Mouse (Mus musculus) gastrocnemius, postnatal 36 days (tissue): ENCODE data around the gene Wdr81. TPM values are rescaled to one million over a fixed set of nuclear protein-coding genes. Genes with fewer than 3 reads are reported as not detected.
"Not testable (repeated sequence)": the region's sequence is repeated elsewhere in the genome, so short reads cannot be mapped to it uniquely, and the experiment has no call there.

Source experiments
- DNase-seq, 2 experiments: peaks; one replicate each; pipeline ENCODE4 v3.0.0; 2022
- intact Hi-C: fragments of 180-260 bp; cut with DNase I; formaldehyde crosslinking; loops from one replicate; pipeline ENCODE4 v1.15.1; 2025
- total RNA-seq, 2 experiments: library from RNA; stranded (reverse); gene quantifications; 2 replicates each; pipeline ENCODE4 v1.2.3; 2021

Gene Wdr81
- total RNA-seq, 2 experiments from 2014 or later: 4.1 to 5.4 TPM

DNA sequence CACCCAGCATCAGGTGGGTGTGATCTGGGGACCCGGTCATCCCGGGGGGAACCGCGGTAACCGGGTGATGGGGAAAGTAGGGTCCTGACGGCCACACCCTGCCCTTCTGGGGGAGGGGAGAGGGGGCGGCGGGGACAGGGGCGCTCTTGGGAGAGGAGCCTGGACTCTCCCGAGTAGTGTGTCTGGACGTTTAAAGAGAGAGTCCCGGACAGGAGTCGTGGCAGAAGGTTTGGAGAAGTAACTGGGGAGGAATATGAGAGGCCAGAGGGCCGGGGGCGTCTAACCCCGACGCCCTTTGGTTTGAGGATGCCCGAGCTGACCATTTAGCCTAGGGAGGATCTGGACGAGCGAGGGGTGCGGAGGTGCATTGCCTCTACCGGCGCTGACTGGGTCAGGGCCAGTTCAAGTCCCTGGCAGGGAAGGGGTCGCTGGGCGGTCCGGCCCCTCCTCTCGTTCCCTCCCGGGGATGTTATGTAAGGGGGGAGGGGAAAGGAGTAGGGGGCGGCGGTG is 7.3 kb upstream of the Wdr81 start:
- DNase-seq: no peak
- intact Hi-C loops: no loop called here

DNA sequence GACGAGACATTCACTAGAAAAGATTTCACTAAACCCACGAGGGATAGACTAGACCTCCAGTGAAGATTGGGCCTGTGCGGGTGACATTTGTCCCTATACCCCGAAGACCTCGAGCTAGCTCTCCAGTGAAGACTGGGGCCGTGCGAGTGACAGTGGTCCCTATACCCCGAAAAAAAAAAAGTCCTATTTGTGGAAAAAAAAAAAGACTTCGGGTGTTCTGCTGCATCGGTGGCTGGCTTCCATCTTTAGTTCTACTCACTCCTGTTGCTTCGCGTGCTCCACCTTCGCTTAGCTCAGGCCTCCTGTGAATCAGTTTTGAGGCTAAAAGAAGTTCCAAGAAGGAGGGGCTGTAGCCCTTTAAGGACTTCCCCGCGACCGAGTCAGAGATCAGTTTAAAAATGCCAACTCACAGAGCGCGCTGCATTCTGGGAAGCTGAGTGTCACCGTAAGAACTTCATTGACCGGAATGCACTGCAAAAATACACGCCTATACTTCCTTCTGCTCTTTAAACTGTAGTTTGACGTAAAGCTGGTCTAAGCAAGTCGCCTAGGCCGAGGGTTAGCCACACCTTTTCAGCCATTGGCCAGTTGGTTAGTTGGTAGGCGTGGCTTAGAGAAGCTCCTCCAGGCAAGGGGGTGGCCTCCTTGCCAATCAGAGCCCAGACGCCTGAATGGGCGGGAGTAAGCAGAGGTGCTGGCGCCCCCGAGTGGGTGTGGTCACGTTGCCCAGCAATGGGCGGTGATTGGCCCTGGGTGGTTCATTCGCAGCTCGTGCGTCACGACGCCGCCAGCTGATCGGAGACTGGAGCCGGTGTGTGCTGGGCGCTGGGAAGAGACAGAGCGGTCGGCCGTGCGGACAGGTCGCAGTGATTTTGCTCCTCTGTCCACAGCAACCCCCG is 6.6 kb upstream of the Wdr81 start, which contains the start of gene Tlcd2:
TSS of gene Tlcd2 (plus strand) at position 872 of the 899 bp plus-strand sequence.
- intact Hi-C loops: no loop called here
- peak; percentile 98 to 100 for DNase-seq

- intact Hi-C loops: no loop called here
- peak; percentile 74 to 84 for DNase-seq
Measured at GRCm38 (mm10) chr11:75460103-75460843, 5.8 kb upstream of the Wdr81 start.

DNA sequence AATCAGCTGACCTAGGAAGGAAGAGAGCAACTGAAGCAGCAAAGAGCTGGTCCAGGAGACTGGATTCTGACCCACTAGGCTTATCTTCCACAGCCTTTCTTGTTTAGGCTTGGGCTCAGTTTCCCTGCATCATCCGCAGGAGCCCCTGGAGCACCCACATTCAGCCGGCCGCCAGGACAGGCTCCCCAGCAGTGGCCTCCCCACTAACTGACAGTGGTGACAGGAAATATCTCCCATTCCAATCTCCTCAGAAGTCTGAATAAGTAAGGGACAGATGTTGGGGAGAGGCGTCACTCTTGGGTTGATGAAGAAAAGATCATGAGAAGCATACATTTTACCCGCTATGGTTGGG is 5.2 kb upstream of the Wdr81 start:
- DNase-seq: no peak
- intact Hi-C loops: no loop called here

DNA sequence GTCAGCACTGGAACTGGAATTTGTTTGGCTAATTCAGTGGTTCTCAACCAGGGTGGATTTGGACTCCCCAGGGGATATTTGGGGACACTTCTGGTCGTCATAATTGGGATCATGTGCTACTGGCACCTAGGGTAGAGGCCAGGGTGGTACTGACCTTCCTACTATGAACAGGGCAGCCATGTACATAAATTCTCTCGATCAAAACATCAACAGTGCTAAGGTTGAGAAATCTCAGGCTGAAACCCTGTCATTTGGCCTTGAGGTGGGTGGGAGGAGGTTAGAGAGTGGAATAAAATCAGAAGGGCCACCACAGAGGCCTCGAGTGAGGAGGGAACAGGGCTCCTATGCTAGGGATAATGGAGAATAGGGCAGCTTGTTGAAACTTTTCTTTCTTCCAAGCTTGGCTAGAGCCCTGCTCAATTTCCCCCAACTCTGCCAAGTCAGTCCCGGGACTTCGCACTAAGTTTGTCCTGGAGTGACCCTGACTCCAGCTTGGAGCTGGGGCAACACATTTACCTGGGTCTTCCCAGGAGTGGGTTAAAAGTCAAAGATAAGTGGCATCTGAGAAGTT is 4.7 kb upstream of the Wdr81 start:
- intact Hi-C loops: no loop called here
- peak; percentile 52 to 56 for DNase-seq

DNA sequence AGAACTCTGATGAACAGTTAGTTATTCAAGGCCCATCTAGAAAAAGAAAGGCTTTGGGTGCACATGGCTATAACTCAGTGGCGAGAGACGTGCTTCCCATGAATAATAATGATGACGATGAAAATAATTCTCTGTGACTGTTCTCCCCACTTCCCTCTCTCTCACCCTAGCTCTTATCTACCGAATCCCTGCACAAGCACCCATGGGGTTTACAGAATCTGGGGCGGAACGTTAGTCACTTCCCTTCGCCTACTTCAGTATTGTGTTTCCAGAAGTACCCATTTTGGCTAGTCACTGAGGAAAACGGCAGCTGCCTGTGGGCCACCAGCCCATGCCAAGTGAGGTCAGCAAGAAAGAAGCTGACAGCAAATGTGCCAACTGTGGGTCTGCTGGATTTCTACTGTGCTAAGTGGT is 4.1 kb upstream of the Wdr81 start:
- DNase-seq: no peak
- intact Hi-C loops: no loop called here

- DNase-seq: no peak
- intact Hi-C loops: no loop called here
Measured at GRCm38 (mm10) chr11:75458169-75458568, 3.7 kb upstream of the Wdr81 start.

DNA sequence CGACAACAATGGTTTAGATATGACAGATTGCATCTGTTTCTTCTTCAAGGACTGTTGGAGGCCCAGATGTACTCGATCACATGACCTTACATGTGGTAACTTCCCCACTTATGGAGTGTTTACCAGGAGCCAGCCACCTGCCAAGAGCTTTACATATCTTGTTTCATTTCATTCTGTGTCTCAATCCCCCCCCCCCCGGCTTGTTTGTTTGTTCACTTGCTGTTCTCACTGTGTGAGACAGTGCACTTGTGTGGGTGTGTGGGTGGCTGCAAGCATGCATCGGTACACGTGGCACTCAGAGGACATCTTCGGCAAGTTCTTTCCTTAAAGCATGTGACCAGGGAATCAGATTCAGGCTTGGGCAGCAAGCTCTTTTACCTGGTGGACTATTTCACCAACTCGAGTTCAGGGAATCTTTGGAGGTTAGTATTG is 1.9 kb upstream of the Wdr81 start:
- intact Hi-C loops: no loop called here
- DNase-seq: no peak

- DNase-seq, intact Hi-C loops: not testable (repeated sequence)
Measured at GRCm38 (mm10) chr11:75455971-75456370, 1.5 kb upstream of the Wdr81 start.

GRCm38 (mm10) chr11:75455041-75455736 is 672 bp upstream of the Wdr81 start:
- DNase-seq: no peak
- intact Hi-C loops: no loop called here

DNA sequence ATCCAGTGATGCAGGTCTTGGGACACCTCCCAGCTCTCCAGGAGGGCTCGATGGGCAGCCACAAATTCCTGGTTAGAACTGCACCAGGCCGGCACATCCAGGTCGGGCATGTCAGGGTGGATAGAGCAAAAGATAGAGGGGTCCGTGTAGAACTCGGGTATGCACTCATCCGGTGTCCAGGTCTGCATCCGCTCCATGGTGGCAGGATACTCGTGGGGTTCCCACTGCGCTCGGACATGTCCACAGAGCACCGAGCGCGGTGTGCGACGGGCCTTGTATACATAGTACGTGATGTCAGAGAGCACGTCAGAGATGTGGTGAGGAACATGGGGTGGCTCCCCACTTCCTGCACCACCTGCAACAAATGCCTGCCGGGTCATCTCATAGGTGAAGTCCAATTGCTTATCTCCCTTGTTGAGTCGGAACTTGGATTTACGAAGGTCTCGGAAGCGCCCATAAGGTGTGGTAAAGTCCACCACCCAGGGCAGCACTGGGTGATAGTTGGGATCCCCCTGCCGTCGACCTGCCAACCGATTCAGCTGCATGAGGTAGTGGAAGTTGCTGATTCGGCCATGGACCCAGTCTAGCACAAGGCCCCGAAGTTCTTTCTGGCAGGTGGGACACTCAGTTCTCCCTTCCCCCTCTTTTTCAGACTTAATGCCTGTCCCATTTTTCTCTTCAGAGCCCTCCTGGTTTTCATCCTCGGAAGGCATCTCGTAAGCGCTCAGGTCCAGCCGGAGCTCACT is 1.5 kb downstream of the Wdr81 start:
- no peak for DNase-seq
- intact Hi-C loops: loop anchor here (5.0 kb wide), 1 partner anchor 51 kb away; no protein-coding TSS in a partner anchor

- DNase-seq: no peak
- intact Hi-C loops: loop anchor here (5.0 kb wide), 1 partner anchor 50 kb away; no protein-coding TSS in a partner anchor
Measured at GRCm38 (mm10) chr11:75452081-75452480, 2.4 kb downstream of the Wdr81 start.

DNA sequence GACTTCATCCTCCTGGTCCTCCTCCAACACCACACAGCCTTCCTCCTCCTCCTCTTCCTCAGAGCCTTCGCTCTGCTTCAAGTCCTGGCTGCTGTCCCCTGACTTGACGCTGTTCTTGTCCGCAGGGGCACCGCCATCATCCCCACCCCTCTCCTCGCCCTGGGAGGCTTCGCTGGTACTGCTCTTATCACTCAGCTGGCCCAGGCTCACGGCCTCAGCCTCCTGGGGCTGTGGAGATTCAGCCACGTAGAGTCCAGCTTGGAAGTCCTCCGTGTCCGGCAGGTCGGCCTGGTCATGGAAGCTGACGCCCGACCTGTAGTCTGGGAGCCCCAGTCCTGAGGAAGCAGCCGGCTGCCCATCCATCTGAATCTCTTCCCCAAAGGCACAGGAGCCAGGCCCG is 3.6 kb downstream of the Wdr81 start:
- intact Hi-C loops: loop anchor here (5.0 kb wide), 1 partner anchor 49 kb away; no protein-coding TSS in a partner anchor
- no peak for DNase-seq

- DNase-seq: no peak
- intact Hi-C loops: loop anchor here (5.0 kb wide), 1 partner anchor 48 kb away; no protein-coding TSS in a partner anchor
Measured at GRCm38 (mm10) chr11:75450304-75450908, 4.1 kb downstream of the Wdr81 start.

DNA sequence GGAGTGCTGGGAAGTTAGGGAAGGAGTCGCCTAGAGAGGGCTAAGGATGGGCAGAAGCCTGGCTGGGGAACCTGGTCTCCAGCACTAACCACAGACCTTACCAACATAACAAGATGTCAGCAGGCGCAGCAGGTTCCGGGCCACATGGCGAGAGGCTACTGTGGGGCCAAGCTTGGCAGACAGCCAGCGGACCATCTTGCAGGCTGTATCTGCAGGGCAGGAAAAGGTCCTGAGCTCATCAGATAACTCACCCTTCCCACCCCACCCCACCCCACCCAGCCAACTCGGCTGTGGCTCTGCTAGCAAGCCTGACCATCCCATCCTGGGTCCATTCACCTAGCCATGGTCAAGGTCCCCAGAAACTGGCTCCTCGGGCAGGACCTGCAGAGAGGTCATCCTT is 4.8 kb downstream of the Wdr81 start:
- DNase-seq: no peak
- intact Hi-C loops: loop anchor here (5.0 kb wide), 1 partner anchor 47 kb away; no protein-coding TSS in a partner anchor

DNA sequence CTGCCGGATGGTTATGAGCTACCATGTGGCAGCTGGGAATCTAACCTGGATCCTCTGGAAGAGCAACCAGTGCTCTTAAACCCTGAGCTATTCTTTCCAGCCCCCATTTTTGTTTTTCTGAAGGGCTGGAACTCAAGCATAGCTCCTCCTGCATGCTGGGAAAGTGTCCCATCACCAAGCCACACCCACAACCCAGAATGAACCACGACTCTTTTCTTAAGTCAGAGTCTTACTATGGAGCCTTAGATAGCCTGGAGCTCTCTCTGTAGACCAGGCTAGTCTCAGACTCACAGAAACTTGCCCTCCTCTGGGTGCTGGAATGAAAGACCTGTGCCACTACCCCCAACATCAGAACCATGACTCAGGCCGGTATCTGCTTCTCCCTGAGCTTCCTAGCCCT is 5.9 kb downstream of the Wdr81 start:
- intact Hi-C loops: no loop called here
- DNase-seq: no peak

GRCm38 (mm10) chr11:75443711-75444110 is 10.8 kb downstream of the Wdr81 start:
- intact Hi-C loops: no loop called here
- no peak for DNase-seq

DNA sequence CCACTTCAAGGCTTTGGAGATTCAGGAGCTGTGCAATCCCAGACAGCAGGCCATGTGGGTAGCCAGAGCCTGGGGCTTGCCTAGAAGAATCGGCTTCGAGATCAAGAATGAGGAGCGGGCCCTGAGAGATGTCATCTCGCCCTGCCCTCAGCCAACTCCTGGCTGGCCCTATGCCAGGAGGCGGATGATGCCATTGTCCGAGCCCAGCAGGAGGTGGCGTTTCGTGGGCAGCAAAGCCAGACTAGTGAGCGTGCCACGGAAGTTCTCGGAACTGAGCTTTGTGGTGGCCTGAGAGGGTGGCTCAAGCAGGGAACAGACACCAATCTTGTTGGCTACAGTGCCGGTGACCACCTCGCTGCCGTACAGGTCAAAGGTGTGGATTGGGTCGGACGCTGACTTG is 12.9 kb downstream of the Wdr81 start:
- intact Hi-C loops: no loop called here
- DNase-seq: no peak

DNA sequence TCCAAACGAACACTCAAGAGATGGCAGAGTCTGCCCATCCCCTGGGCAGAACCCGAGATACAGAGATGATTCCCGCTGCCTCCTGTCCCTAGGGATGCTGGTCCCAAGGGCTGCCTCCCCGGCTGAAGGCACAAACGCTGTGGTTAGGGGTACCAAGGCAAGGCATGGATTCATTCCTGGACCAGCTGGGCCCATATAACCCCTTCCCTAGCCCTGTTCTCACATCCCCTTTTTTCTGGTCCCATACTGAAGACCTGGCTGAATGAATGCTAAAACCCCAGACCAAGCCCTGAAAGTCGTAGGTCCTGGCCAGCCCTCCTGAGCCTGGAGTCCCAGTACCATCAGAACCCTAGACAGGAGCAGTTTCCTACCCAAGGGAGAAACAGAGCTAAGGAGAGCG is 13.5 kb downstream of the Wdr81 start:
- intact Hi-C loops: no loop called here
- no peak for DNase-seq
